Mouse (Mus musculus) midbrain, embryonic 12.5 days (tissue): ENCODE measurements around the gene Agbl5. TPM values are rescaled to one million over a fixed set of nuclear protein-coding genes. Genes with fewer than 3 reads are reported as not detected.

Experiments
- ATAC-seq: fragments of 200-750 bp; cut with Nextera tagmentation; 2 replicates; pipeline ENCODE4 v1.8.0; 2017; ENCODE audit warnings: low read depth, moderate TSS enrichment, moderate library complexity; ENCODE audit not compliant: low FRiP score
- H3K27ac ChIP-seq: fragments of 300-500 bp; sonication (generic); replicated peaks from 2 replicates; pipeline ENCODE4 v1.5.1; 2016; ENCODE audit warnings: mild to moderate bottlenecking
- H3K27me3 ChIP-seq: fragments of 300-500 bp; sonication (generic); 2 replicates; pipeline ENCODE4 v1.6.1; 2016; ENCODE audit warnings: mild to moderate bottlenecking
- H3K36me3 ChIP-seq: fragments of 300-500 bp; sonication (generic); 2 replicates; pipeline ENCODE4 v1.6.1; 2016
- H3K4me1 ChIP-seq: fragments of 300-500 bp; sonication (generic); 2 replicates; pipeline ENCODE4 v1.6.1; 2016
- H3K4me2 ChIP-seq: fragments of 300-500 bp; sonication (generic); replicated peaks from 2 replicates; pipeline ENCODE4 v1.6.1; 2016; ENCODE audit warnings: mild to moderate bottlenecking, moderate library complexity
- H3K4me3 ChIP-seq: fragments of 300-500 bp; sonication (generic); 2 replicates; pipeline ENCODE4 v1.5.1; 2016; ENCODE audit warnings: mild to moderate bottlenecking
- H3K9ac ChIP-seq: fragments of 300-500 bp; sonication (generic); replicated peaks from 2 replicates; pipeline ENCODE4 v1.6.1; 2016; ENCODE audit warnings: mild to moderate bottlenecking, moderate library complexity
- H3K9me3 ChIP-seq: fragments of 300-500 bp; sonication (generic); 2 replicates; pipeline ENCODE4 v1.6.1; 2016; ENCODE audit warnings: mild to moderate bottlenecking
- WGBS: fragments of 180-500 bp; shearing (Covaris S2); methylation state at CpG from one replicate; pipeline ENCODE4 v1.1.7; 2016; 5-methylcytosine and 5-hydroxymethylcytosine counted together
- polyA plus RNA-seq: library from polyadenylated mRNA; unstranded; fragments of >200 nt; fragmentation: Nextera tagmentation; extraction: Ambion mirVana; gene quantifications from 2 replicates; pipeline ENCODE4 v1.2.1, GENCODE M21; 2016

Agbl5 gene
- polyA plus RNA-seq, 1 experiment from 2014 or later, result 30.6 TPM

DNA sequence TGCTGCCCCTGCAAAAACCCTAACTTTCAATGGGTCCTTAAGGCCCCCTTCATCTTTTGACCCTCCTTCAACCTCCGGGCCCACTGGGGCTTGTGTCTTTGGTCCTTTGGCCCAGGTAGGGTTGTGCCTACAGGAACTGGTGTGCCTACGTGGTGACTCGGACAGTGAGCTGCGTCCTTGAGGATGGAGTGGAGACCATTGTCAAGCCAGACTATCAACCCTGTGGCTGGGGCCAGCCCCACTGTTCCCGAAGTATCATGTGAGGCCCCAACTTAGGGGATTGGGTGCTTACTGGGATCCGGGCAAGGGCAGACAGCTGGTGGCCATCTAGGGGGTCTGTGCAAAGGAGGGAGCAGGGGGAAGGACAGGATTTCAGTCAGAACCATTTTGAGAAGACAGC lies 26.4 kb downstream of the Agbl5 start:
- Histone ChIP-seq H3K27ac (0 out of 2 replicates have a peak overlapping the region, but pooled peaks have one; percentile 43), H3K4me1 (peaks cover 35% of the 10 kb centered on the region), H3K36me3 (0 out of 2 replicates have a peak, but pooled peaks cover 2% of the 10 kb centered on the region), H3K4me3 (no peak overlapping the region; the same call in 1 of the 2 replicates), H3K9ac (0 out of 2 replicates have a peak overlapping the region, but pooled peaks have one; percentile 28), H3K9me3 (no peaks in the 10 kb centered on the region), H3K4me2 (peak overlapping the region; percentile 22), H3K27me3 (no peaks in the 10 kb centered on the region)
- 81% methylated on average over 6 of the region's 6 CpGs for WGBS
- no peak for ATAC-seq

- 72% methylated on average over 9 of the region's 9 CpGs for WGBS
- Histone ChIP-seq H3K27me3 (peaks cover 3% of the 10 kb centered on the region; the same call in 1 of the 2 replicates), H3K36me3 (0 out of 2 replicates have a peak, but pooled peaks cover 2% of the 10 kb centered on the region), H3K9me3 (no peaks in the 10 kb centered on the region), H3K4me1 (peaks cover 39% of the 10 kb centered on the region), H3K27ac (peak overlapping the region; percentile 43), H3K4me2 (peak overlapping the region; percentile 22; the same call in 1 of the 2 replicates), H3K4me3 (peak overlapping the region; percentile 16), H3K9ac (no peak overlapping the region)
- peak; percentile 62 for ATAC-seq
Measured at GRCm38 (mm10) chr5:30915456-30915855, 27.0 kb downstream of the Agbl5 start.

GRCm38 (mm10) chr5:30915974-30916433 lies 27.5 kb downstream of the Agbl5 start:
- Histone ChIP-seq H3K27me3 (peaks cover 9% of the 10 kb centered on the region; the same call in 1 of the 2 replicates), H3K27ac (no peak overlapping the region), H3K9me3 (no peaks in the 10 kb centered on the region), H3K4me1 (peaks cover 44% of the 10 kb centered on the region), H3K4me2 (peak overlapping the region; percentile 33), H3K9ac (no peak overlapping the region; the same call in 1 of the 2 replicates), H3K36me3 (0 out of 2 replicates have a peak, but pooled peaks cover 2% of the 10 kb centered on the region), H3K4me3 (peak overlapping the region; percentile 11; the same call in 1 of the 2 replicates)
- 7% methylated on average over 7 of the region's 7 CpGs for WGBS
- peak; percentile 86 for ATAC-seq

GRCm38 (mm10) chr5:30916841-30917240 lies 28.3 kb downstream of the Agbl5 start:
- H3K4me1 ChIP-seq, result peaks cover 49% of the 10 kb centered on the region
- no peak overlapping the region for H3K27ac ChIP-seq
- H3K4me2 ChIP-seq, result no peak overlapping the region
- H3K9me3 ChIP-seq, result no peaks in the 10 kb centered on the region
- 0 out of 2 replicates have a peak, but pooled peaks cover 2% of the 10 kb centered on the region for H3K36me3 ChIP-seq
- H3K4me3 ChIP-seq, result no peak overlapping the region
- 92% methylated on average over 9 of the region's 9 CpGs for WGBS
- peaks cover 9% of the 10 kb centered on the region; the same call in 1 of the 2 replicates for H3K27me3 ChIP-seq
- H3K9ac ChIP-seq, result no peak overlapping the region
- no peak for ATAC-seq

DNA sequence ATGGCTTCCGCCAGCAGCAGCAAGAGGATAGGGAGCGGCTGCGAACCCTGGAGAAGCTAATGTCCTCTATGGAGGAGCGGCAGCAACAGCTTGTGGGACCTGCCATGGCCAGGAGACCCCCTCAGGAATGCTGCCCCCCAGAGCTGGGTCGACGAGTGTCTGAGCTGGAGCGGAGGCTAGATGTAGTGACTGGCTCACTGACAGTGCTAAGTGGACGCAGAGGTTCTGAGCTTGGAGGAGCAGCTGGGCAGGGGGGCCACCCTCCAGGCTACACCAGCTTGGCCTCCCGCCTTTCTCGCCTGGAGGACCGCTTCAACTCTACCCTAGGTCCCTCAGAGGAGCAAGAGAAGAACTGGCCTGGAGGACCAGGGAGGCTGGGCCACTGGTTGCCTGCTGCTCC lies 28.9 kb downstream of the Agbl5 start:
- H3K27me3 ChIP-seq, result peaks cover 11% of the 10 kb centered on the region; the same call in 1 of the 2 replicates
- no peaks in the 10 kb centered on the region for H3K9me3 ChIP-seq
- peaks cover 50% of the 10 kb centered on the region for H3K4me1 ChIP-seq
- 0 out of 2 replicates have a peak, but pooled peaks cover 2% of the 10 kb centered on the region for H3K36me3 ChIP-seq
- H3K27ac ChIP-seq, result no peak overlapping the region
- 91% methylated on average over 11 of the region's 11 CpGs for WGBS
- H3K4me2 ChIP-seq, result no peak overlapping the region
- ATAC-seq, result no peak
- H3K9ac ChIP-seq, result no peak overlapping the region
- no peak overlapping the region for H3K4me3 ChIP-seq

GRCm38 (mm10) chr5:30917891-30918670 lies 29.6 kb downstream of the Agbl5 start:
- no peak overlapping the region for H3K4me3 ChIP-seq
- no peak for ATAC-seq
- H3K4me2 ChIP-seq, result no peak overlapping the region
- peaks cover 19% of the 10 kb centered on the region for H3K27me3 ChIP-seq
- H3K36me3 ChIP-seq, result 0 out of 2 replicates have a peak, but pooled peaks cover 2% of the 10 kb centered on the region
- H3K27ac ChIP-seq, result no peak overlapping the region
- WGBS, result 83% methylated on average over 31 of the region's 31 CpGs
- peaks cover 45% of the 10 kb centered on the region for H3K4me1 ChIP-seq
- no peaks in the 10 kb centered on the region for H3K9me3 ChIP-seq
- H3K9ac ChIP-seq, result no peak overlapping the region

GRCm38 (mm10) chr5:30918691-30919090 lies 30.2 kb downstream of the Agbl5 start:
- 83% methylated on average over 8 of the region's 8 CpGs for WGBS
- Histone ChIP-seq H3K9me3 (no peaks in the 10 kb centered on the region), H3K27ac (no peak overlapping the region), H3K27me3 (peaks cover 25% of the 10 kb centered on the region), H3K9ac (no peak overlapping the region), H3K4me3 (no peak overlapping the region), H3K36me3 (0 out of 2 replicates have a peak, but pooled peaks cover 2% of the 10 kb centered on the region), H3K4me1 (peaks cover 39% of the 10 kb centered on the region), H3K4me2 (no peak overlapping the region)
- no peak for ATAC-seq

GRCm38 (mm10) chr5:30919831-30920614 lies 31.5 kb downstream of the Agbl5 start:
- Histone ChIP-seq H3K9me3 (no peaks in the 10 kb centered on the region), H3K27me3 (peaks cover 35% of the 10 kb centered on the region), H3K9ac (no peak overlapping the region), H3K36me3 (0 out of 2 replicates have a peak, but pooled peaks cover 2% of the 10 kb centered on the region), H3K4me1 (peaks cover 31% of the 10 kb centered on the region), H3K4me2 (no peak overlapping the region), H3K27ac (no peak overlapping the region), H3K4me3 (no peak overlapping the region)
- WGBS, result 72% methylated on average over 11 of the region's 11 CpGs
- ATAC-seq, result no peak

GRCm38 (mm10) chr5:30920621-30921020 lies 32.1 kb downstream of the Agbl5 start:
- Histone ChIP-seq H3K4me1 (peaks cover 27% of the 10 kb centered on the region), H3K36me3 (0 out of 2 replicates have a peak, but pooled peaks cover 2% of the 10 kb centered on the region), H3K4me3 (no peak overlapping the region), H3K27ac (no peak overlapping the region), H3K9ac (no peak overlapping the region), H3K27me3 (peaks cover 35% of the 10 kb centered on the region), H3K4me2 (peak overlapping the region; percentile 70; the same call in 1 of the 2 replicates), H3K9me3 (no peaks in the 10 kb centered on the region)
- 68% methylated on average over 19 of the region's 19 CpGs for WGBS
- peak; percentile 5; the same call in 1 of the 2 replicates for ATAC-seq

DNA sequence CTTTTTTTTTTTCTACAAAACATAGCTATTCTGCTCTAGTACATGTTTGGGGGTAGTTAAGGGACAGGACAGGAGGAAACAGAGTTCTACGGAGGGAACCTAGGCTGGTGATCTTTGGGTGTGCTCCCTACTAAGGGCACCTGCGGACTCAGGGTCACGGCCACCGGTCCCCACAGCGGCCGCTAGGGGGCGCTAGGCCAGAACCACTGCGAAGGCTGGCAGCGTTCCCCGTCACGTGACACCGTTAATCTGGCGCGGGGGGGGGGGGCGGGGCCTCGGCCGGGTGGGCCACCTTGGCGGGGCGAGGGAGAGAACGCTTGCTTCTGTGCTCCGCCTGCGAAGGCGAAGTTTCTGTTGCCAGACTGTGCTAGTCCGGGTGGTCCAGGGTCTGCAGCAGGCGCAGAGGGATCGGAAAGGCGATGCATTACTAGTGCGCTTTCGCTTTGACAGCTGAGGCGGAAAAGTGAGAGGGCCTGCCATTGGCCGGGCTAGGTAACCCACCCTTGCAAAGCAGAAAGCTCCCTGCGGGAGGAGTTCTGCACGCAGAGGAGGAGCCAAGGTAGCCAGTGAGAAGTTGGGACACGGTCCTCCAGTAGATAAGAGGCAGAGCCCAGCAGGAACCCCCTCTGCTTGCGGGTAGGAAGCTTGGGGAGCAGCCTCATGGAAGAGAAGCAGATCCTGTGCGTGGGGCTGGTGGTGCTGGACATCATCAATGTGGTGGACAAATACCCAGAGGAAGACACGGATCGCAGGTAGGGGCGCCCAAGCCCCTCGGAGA lies 33.0 kb downstream of the Agbl5 start, which contains the start of gene Khk:
TSS of gene Khk (plus strand) at position 176 of the 778 bp plus-strand sequence.
- peak; percentile 81 for ATAC-seq
- Histone ChIP-seq H3K4me2 (peak within 1 kb of the TSS; percentile 70), H3K9me3 (no peaks in the 10 kb centered on the region), H3K4me3 (peak within 1 kb of the TSS; percentile 46), H3K4me1 (peaks cover 21% of the 10 kb centered on the region), H3K27ac (peak within 1 kb of the TSS; percentile 58), H3K27me3 (peaks cover 35% of the 10 kb centered on the region), H3K9ac (peak within 1 kb of the TSS; percentile 61), H3K36me3 (0 out of 2 replicates have a peak, but pooled peaks cover 2% of the 10 kb centered on the region)
- WGBS, result under 1% methylated on average over 39 of the region's 40 CpGs

GRCm38 (mm10) chr5:30922581-30923041 lies 34.1 kb downstream of the Agbl5 start:
- Histone ChIP-seq H3K4me3 (no peak overlapping the region), H3K9me3 (no peaks in the 10 kb centered on the region), H3K27me3 (peaks cover 35% of the 10 kb centered on the region), H3K9ac (no peak overlapping the region), H3K4me1 (peaks cover 21% of the 10 kb centered on the region), H3K27ac (no peak overlapping the region), H3K36me3 (0 out of 2 replicates have a peak, but pooled peaks cover 2% of the 10 kb centered on the region), H3K4me2 (peak overlapping the region; percentile 70)
- WGBS, result 71% methylated on average over 10 of the region's 10 CpGs
- no peak for ATAC-seq
